Mouse (Mus musculus): ENCODE results near the gene C2cd2l.

GRCm38 (mm10) chr9:44342173-44342572 lies 22.1 kb upstream of the C2cd2l start:
- no peak for TF ChIP-seq GATA2 (IDR thresholded peaks at IDR 0.05; ENCODE audit: borderline replicate concordance, low read depth, low read length)
- TF ChIP-seq CTCF (IDR thresholded peaks at IDR 0.05; ENCODE audit: low read depth, low read length): no peak
